Mouse (Mus musculus) MEL (cell line): Measurements from ENCODE around the gene Cbarp.

Experiments used
- BHLHE40 ChIP-seq: IDR thresholded peaks from 2 replicates; pipeline ENCODE4 v1.6.1; 2012; ENCODE audit warnings: low read depth, mild to moderate bottlenecking, inconsistent platforms, low read length, improper control_type of control experiment, borderline replicate concordance
- CTCF ChIP-seq, 3 experiments: IDR thresholded peaks in 2 of 3; conservative IDR thresholded peaks in 1 of 3; 2 replicates each; pipeline ENCODE4 v1.5.1; 2011 to 2012; ENCODE audit warnings: low read length in 3 of 3, low read depth in 2 of 3, mild to moderate bottlenecking in 2 of 3, improper control_type of control experiment in 1 of 3, inconsistent platforms in 1 of 3, mixed read lengths in 1 of 3, moderate library complexity in 1 of 3; ENCODE audit not compliant: control insufficient read depth in 1 of 3, insufficient read depth in 1 of 3, poor library complexity in 1 of 3, severe bottlenecking in 1 of 3
- EP300 ChIP-seq, 2 experiments: IDR thresholded peaks; 2 replicates each; pipeline ENCODE4 v1.6.1; 2011; ENCODE audit warnings: improper control_type of control experiment in 2 of 2, low read length in 2 of 2, low read depth in 1 of 2, mild to moderate bottlenecking in 1 of 2
- HCFC1 ChIP-seq: IDR thresholded peaks from 2 replicates; pipeline ENCODE4 v1.6.1; 2012; ENCODE audit warnings: low read depth, mild to moderate bottlenecking, inconsistent platforms, low read length, improper control_type of control experiment, moderate library complexity
- POLR2A ChIP-seq, 2 experiments: IDR thresholded peaks; 2 replicates each; pipeline ENCODE4 v1.6.1; 2011 to 2012; ENCODE audit warnings: low read length in 2 of 2, mild to moderate bottlenecking in 2 of 2, control low read depth in 1 of 2, improper control_type of control experiment in 1 of 2, low read depth in 1 of 2, moderate library complexity in 1 of 2; ENCODE audit not compliant: control insufficient read depth in 1 of 2, insufficient read depth in 1 of 2, poor library complexity in 1 of 2
- POLR2AphosphoS2 ChIP-seq: IDR thresholded peaks from 2 replicates; pipeline ENCODE4 v1.6.1; 2011; ENCODE audit warnings: low read length, improper control_type of control experiment
- USF1 ChIP-seq: IDR thresholded peaks from 2 replicates; pipeline ENCODE4 v1.6.1; 2014; ENCODE audit warnings: low read depth, mild to moderate bottlenecking, inconsistent platforms, low read length, improper control_type of control experiment, moderate library complexity

DNA sequence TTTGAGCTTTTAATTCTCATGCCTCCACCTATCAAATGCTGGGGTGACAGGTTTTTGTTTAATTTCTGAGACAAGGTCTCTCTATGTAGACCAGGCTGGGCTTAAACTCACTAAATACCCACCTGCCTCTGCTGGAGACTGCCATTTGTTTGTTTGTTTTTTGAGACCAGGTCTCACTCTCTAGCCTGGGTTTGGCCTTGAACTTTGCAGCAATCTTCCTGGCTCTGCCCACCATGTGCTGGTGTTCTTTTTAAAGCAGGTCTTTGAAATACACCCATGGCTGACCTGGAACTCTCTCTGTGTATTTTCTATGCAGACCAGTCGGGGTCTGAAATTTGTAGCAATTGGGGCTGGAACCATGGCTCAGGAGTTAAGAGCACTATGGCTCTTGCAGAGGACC is 5.0 kb downstream of the Cbarp start:
- TF ChIP-seq HCFC1: no peak
- TF ChIP-seq POLR2AphosphoS2: no peak
- TF ChIP-seq POLR2A (IDR thresholded peaks at IDR 0.05; ENCODE audit: control insufficient read depth in 1 of 2, insufficient read depth in 1 of 2, low read depth in 1 of 2, low read length in 2 of 2, poor library complexity in 1 of 2): no peak
- TF ChIP-seq CTCF (IDR thresholded peaks at IDR 0.05 in 2 of 3, conservative IDR thresholded peaks at IDR 0.05 in 1 of 3; ENCODE audit: control insufficient read depth in 1 of 3, insufficient read depth in 1 of 3, low read depth in 2 of 3, low read length in 3 of 3, poor library complexity in 1 of 3, severe bottlenecking in 1 of 3): no peak
- no peak for TF ChIP-seq USF1
- no peak for TF ChIP-seq BHLHE40
- TF ChIP-seq EP300 (IDR thresholded peaks at IDR 0.05; ENCODE audit: low read depth in 1 of 2, low read length in 2 of 2): no peak
